Mouse (Mus musculus): ENCODE measurements around the gene Fbxo40. TPM values are rescaled to one million over a fixed set of nuclear protein-coding genes. Genes with fewer than 3 reads are reported as not detected.

The Fbxo40 gene
- 0.06 TPM in 2 replicates for polyA plus RNA-seq (2012; rRNA removed)

DNA sequence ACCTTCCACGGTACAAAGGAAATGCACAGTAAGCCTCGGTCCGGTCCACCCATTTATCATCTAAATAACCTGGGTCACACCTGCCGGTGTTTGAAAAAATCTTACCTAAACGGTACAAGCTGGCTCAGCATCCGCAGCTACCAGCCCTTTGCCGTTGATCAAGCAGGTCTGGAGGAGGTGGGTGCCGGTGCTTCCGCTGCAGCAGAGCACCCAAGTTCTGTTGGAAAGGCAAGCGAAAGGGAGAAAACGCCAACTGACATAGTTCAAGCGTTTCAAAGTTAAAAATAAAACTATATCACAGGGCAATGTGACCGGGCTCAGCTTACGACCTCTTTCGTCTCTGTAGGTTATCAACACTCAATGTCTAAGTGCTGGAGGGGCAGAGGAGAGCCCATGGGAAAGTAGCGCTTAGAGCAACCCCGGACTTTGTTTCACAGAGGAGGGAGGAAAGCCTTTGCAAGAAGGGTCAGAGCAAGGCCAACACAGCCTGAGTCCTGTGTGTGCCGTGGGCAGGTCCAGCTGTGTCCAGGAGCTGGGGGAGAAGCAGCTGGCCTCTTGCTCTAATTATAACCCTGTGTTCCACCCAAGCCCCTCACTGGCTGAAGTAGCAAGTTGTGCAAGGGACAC is at the start of gene Fbxo40:
Fbxo40 (minus strand) TSS at position 469 of the 627 bp plus-strand sequence.
- no peak for DNase-seq (ENCODE audit: extremely low spot score in 1 of 2, low spot score in 1 of 2)

DNA sequence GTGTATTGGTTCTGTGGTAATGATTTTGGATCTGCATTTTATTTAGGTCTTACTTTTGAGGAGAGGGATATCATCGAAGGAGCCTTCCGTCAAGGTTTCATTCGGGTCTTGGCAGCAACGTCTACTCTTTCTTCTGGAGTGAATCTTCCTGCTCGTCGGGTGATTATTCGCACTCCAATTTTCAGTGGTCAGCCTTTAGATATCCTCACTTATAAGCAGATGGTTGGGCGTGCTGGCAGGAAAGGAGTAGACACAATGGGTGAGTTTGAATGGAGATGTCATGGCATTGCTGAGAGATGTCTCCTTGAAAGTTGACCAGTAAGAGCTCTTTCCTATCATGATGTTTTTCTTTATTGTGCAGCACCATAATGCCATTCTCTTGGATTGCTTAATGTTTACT is 44.5 kb upstream of the Fbxo40 start:
- no peak for DNase-seq (ENCODE audit: extremely low spot score in 1 of 2, low spot score in 1 of 2)

DNA sequence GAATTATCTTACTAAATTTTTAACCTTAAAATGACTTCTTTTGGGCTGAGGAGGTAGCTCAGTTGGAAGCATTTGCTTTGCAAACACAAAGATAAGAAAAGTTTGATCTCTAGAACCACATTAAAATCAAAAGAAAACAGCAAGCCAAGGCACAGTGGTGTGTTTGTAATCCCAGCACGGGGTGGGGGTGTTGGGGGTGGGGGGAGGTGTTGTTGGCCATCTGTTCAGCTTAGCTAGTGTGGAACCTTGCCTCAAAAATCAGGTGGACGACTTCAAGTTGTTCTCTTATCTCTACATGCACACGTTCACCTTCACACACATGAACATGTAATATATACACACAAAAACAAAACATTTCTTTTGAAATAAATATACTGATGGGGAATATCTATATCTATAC is 41.7 kb upstream of the Fbxo40 start:
- no peak for DNase-seq (ENCODE audit: extremely low spot score in 1 of 2, low spot score in 1 of 2)

DNA sequence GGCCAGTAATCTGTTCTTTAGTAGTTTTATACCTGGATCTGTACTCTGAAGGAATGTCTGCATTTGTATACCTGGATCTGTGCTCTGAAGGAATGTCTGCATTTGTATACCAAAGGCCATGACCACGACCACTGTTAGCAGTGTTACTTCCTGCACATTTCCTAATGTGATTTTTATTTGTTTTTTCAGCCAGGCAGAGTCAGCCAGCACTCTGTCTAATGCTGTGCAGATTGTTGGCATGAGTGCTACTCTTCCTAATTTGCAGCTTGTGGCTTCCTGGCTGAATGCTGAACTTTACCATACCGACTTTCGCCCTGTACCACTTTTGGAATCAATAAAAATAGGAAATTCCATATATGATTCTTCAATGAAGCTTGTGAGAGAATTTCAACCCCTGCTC is 37.3 kb upstream of the Fbxo40 start:
- DNase-seq (ENCODE audit: extremely low spot score in 1 of 2, low spot score in 1 of 2) = no peak

DNA sequence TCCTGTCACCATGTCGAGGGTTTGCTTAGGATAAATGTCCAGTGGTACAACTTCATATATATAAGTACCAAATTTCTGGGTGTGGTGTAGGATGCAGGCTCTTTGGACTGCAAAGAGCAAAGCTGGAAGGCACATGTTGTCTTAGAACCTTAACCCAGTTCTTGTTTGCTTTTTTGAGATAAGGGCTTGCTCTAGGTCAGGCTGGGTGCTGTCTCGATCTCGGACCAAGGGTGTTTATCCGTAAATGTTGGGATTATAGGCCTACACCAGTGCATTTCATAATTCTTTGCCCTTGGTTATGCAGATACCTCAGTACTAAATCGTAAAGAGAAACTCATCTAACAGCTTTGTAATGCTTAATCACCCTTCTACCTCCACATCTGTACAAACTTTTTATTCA is 22.1 kb upstream of the Fbxo40 start:
- DNase-seq (ENCODE audit: extremely low spot score in 1 of 2, low spot score in 1 of 2) = no peak

DNA sequence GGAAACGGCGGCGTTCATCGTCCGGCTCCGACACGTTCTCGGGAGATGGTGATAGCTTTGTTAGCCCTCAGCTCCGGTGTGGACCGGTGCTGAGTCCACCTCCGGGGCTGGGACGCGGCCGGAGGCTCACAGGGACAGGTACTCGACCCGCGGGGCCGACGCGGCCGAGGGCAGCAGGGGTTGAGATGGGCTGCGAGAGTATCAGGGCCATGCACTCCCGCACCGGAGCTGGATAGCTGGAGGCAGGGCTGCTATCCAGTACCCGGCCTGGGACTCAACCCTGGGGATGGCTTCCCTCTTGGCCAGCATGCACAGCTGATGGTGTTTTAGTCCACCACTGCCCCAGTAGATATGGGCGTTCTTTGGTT is 21.6 kb upstream of the Fbxo40 start:
- DNase-seq (ENCODE audit: extremely low spot score in 1 of 2, low spot score in 1 of 2) = no peak

DNA sequence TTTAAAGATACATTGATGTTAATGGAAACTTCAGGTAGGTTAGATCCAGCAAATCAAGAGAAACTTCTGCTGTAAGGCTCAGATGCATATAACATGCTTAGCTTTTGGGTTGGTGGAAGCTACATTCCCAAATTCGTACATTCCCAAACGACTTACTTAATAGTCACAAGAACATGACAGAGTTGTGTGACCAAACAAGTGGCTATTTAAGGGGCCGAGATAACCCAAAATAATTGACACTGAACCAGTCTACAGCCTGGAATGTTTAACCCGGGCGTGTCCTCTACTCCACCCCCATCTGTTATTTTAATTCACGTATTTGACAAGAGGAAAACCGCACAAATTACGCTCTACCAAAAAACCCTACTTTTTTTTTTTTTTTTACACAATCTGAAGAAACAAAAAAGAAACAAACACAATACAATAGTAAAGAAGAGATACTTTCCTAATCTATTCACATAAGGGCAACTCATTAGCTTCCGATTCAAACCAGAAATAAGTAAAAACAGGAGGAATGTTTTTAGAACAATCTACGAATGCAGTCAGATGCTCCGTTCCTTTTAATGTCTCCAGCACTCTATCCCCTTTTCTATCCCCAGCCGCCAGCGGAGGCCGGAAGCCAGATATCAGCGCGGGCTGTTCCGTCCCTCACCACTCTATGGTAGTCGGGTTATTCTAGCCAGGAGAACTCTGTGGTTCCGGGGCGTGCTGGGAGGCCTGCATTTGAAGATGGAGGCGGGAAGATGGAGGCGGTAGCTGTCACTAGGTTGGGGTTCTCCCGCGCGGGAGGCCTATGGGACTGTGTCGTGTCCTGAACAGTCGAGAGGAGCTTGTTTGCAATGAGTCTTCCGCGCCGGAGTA is 21.0 kb upstream of the Fbxo40 start, which contains the start of gene Polq:
Polq (plus strand) TSS at position 726 of the 861 bp plus-strand sequence.
- DNase-seq (ENCODE audit: extremely low spot score in 1 of 2, low spot score in 1 of 2) = peak; percentile 87 to 98

DNA sequence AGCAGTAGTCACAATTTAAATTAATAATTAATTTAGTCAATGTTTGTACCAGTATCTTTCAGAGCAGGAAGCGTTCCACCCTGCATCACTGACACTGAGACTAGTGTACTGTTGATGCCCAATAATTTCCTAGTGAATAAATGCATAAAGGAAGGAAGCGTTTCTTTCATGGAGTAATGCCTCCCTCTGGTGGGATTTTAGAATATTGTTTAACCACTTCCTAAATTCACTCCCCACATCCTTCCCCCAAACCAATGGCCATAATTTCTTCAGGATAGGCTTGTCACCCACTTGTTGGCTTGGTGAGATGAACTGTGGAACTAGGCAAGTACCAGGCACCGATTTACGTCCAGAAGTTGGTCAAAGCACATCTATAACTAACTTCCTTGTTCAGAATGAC is 20.1 kb upstream of the Fbxo40 start:
- DNase-seq (ENCODE audit: extremely low spot score in 1 of 2, low spot score in 1 of 2) = peak in 1 of 2 experiments; percentile 80

DNA sequence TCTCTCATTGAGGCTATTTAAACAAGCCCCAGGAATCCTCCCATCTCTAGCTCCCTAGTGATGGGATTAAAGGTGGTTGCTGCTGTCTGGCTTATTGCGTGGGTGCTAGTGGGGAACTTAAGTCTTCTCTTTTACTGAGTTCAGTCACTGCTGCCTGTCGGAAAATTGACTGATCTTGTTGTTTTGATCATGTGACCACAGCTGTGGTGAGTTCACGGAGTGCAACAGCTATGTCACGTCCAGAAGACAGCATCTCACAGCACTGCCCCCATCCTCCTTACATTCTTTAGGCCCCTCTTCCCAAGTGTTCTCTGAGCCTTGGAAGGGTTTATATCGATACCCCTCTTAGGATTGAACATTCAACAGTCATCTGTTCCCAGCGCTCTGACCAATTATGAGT is 19.0 kb upstream of the Fbxo40 start:
- DNase-seq (ENCODE audit: extremely low spot score in 1 of 2, low spot score in 1 of 2) = no peak

DNA sequence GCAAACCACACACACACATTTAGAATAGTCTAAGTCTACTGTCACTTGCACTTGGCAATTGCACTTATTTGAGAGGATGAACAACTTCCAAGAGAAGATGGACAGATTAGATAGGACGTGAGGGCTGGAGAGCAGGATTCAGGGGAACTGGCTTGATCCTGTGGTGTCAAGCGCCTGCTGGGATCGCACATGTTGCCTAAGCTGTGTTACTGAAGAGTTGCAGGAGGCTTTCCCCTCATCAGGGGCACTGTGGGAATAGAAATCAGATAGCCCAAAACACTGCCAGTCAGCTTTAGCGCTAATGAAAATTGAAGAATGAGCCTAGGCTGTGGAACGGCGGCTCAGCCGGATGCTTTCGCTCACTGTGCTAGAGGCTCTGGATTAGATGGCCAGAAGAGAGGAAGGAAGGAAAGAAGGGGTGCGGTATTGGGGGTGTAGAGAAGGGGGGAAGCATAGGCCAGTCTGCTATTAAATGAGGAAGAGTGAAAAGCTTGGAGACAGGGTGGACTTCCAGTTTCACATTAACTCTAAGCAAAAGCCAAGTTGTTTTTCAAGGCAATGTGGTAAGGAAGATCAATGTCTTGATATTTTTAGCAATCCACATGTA is 9.2 kb upstream of the Fbxo40 start:
- DNase-seq (ENCODE audit: extremely low spot score in 1 of 2, low spot score in 1 of 2) = no peak

DNA sequence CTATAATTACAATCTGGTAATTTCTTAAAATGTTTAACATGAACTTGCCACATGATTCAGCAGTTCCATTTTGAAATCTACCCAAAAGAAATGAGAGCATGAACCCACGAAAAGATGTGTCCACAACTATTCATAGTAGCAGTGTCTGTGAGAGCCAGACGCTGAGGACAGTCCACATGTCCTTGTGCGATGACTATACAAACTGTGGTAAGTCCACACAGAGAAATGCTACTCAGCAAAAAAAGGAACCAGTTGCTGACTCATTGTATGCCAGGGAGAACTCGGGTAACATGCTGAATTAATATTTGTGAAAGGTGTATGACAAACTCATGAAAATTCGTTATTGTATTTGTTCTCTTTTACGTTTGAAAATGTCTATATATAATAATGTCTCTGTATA is 7.4 kb upstream of the Fbxo40 start:
- DNase-seq (ENCODE audit: extremely low spot score in 1 of 2, low spot score in 1 of 2) = no peak

DNA sequence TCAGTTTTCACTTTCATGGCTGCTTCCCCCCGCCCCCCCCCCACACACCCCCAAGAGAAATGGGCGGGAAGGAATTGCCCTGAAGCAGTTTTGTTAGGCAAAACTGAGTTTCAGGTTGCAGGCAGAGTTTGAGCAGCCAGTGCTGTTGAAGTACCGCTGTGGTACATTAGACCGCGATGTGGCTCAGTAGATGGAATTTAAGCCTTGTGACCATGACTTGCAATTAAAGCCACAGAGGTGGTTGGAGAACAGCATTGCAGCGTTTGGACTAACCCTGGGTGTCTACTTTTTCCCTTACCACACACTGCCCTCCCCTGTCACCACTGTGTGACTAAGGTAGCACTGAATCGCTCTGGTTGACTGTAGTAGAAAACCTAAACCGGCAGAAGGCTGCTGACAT is 774 bp downstream of the Fbxo40 start:
- DNase-seq (ENCODE audit: extremely low spot score in 1 of 2, low spot score in 1 of 2) = no peak

DNA sequence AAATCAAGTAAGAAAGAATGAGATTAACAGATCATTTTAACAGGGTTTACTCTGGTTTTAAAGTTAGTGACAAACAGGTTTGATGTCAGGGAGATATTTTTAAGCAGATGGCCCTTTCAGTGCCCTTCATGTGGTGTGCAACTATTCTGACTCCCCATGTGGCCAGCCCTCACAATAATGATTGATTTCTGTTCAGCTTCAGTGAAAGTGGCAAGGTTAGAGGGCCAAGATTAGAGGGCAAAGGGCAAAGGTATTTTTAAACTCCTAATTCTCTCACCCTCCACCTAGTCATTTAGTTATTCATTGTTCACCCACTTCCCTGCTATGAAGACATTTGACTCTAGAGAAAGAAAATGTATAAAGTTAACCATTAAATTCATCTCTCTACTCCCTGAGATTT is 2.2 kb downstream of the Fbxo40 start:
- no peak for DNase-seq (ENCODE audit: extremely low spot score in 1 of 2, low spot score in 1 of 2)

DNA sequence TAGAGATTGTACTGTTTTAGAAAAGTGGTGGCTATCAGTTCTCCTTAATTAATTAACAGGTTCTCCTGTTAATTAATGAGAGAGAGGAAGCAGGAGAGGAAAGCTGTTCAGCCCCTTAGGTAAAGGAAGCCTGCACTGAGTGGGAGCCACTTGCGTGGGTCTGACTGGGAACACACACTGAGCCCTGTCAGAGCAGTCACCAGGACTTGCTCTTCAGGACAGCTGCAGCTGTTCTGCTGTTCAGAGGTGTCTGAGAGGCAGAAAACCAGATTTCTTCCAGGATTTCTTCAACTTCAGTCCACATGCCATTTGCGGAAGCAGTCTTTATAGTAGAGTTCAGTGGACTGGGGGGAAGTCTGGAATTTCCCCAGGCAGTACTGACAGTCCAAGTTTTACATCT is 2.9 kb downstream of the Fbxo40 start:
- DNase-seq (ENCODE audit: extremely low spot score in 1 of 2, low spot score in 1 of 2) = no peak

DNA sequence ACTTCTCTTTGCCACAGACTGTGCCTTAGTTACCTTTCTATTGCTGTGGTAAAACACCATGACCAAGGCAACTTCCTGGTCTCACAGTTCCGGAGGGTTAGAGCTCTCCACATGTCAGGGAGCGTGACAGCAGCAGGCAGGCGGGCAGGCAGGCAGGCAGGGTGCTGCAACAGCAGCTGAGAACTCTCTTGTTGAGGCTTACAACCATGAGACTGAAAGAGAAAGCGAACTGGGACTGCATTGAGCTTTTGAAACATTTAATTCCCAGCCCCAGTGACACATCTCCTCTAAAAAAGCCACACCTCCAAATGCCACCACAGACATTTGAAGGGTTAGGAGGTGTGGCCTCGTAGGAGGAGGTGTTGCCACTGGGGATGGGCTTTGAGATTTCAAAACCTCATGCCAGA is 4.6 kb downstream of the Fbxo40 start:
- no peak for DNase-seq (ENCODE audit: extremely low spot score in 1 of 2, low spot score in 1 of 2)

DNA sequence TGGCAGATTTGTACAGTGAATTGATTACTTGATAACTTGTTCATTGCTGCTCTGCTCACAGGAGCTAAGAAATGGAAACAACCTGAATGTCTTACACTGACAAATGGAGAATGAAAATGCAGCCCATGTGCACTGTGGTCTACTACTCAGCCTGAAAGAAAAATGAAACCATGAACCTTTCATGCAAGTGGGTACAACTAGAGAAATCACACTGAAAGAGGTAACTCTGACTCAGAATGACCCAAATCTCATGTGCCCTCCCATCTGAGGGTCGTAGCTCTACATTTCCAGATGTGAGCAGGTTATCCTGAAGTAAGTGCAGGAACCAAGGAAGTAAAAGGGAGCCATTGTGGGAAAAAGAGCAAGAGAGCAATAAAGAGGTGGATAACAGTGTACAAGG is 6.5 kb downstream of the Fbxo40 start:
- no peak for DNase-seq (ENCODE audit: extremely low spot score in 1 of 2, low spot score in 1 of 2)

DNA sequence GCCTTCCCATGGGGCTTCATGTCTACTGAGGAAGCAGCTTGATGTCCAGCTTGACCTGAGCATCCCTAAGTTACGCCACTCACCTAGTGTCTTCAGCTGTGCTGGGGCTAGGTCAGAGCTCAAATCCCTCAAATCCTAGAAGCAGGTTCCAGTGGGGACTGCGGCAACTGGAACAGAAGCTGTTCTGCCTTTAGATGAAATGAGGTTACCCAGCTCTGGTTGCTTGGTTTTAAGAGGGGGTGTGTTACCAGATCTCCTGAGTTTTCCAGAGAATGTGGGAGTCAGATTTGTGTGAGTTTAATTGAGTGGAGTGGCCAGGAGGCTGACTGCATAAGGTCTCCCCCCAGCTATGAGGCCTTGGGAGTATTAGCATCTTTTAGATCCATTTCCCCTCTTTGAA is 11.1 kb downstream of the Fbxo40 start:
- no peak for DNase-seq (ENCODE audit: extremely low spot score in 1 of 2, low spot score in 1 of 2)

DNA sequence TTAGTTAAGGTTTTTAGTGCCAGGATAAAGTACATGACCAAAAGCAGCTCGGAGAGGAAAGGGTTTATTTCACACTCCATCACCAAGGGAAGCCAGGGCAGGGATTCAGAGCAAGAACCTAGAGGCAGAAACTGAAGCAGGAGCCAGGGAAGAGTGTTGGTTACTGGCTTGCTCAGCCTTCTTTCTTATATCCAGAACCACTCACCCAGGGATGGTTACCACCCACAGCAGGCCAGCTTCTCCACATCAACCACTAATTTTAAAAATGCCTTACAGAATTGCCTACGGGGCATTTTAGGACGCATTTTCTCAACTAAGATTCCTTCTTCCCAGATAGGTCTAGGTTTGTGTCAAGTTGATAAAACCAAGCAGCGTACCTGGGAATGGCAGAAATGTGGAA is 26.9 kb downstream of the Fbxo40 start:
- DNase-seq (ENCODE audit: extremely low spot score in 1 of 2, low spot score in 1 of 2) = peak in 1 of 2 experiments; percentile 16

DNA sequence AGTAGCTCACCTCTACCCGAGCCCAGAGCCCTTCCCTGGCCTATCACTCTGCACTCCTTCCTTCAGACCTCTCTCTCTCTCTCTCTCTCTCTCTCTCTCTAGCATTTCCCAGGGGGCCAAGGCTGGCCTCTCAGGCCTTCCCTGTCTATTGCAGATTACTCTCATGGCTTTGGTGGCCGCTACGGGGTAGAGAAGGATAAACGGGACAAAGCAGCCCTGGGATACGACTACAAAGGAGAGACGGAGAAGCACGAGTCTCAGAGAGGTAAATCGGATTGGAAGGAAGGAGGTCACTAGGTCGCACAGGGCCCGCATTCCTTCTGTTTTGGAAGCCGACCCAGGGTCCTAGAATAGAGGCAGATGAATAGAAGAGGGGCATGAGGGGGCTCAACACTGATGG is 35.2 kb downstream of the Fbxo40 start:
- DNase-seq (ENCODE audit: extremely low spot score in 1 of 2, low spot score in 1 of 2) = no peak

DNA sequence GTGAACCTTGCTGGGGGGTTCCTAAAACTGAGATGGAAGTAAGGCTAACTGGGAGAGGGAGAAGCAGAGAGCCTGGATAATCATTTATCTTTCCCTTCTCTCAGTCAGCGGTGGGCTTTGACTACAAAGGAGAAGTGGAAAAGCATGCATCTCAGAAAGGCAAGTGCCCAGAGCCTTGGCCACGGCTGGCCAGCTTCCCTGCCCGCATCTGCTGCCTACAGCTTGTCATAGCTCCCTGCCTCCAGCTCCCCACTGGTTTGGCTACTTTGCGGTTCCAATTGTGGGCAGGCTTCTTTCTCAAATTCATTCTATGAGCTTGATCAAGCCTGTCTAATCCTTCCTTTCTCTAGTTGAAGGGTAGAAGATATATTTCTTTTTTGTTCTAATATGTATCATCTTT is 39.2 kb downstream of the Fbxo40 start:
- no peak for DNase-seq (ENCODE audit: extremely low spot score in 1 of 2, low spot score in 1 of 2)

DNA sequence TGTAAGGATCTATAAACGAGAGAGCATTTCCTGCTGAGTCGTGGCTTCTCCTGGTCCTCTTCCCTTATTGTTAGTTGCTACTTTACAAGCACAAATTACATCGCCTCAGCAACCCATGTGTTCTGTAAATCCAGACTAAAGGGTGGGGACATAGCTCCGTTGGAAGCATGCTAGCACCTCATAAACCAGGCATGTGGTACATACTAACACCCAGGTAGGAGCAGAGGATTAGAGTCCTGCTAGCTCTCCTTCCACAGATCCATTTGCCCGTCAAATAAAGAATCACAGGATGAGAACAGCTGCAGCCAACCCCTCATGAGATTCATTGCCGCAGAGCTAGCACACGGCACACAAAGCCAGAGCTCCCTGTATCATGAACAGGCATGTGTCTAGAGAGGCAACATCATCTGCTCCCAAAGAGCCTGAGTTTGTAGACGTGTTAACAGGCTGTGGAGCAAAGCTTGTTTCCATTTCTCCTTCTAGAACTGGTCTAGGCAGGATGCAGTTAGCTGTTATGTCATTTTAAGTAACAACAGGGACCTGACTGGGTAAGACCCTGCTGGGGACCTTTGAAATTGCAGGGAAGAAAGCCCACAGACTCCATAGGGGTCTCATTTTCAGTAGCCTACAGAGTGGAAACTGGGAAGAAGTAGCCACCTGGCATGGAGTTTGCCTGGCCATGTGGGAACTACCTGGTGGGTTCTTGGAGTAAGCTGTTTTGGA is 40.5 kb downstream of the Fbxo40 start:
- no peak for DNase-seq (ENCODE audit: extremely low spot score in 1 of 2, low spot score in 1 of 2)
